Mouse (Mus musculus) liver, adult 2 months (tissue): Measurements from ENCODE around the gene Colgalt2. TPM values are rescaled to one million over a fixed set of nuclear protein-coding genes. Genes with fewer than 3 reads are reported as not detected.

ENCODE experiments used
- DNase-seq: peaks from one replicate; pipeline ENCODE4 v3.0.0-alpha.2; 2011; ENCODE audit warnings: low read depth, low spot score; ENCODE audit errors: extremely low read depth
- H3K27ac ChIP-seq: fragments of 200-500 bp; replicated peaks from 2 replicates; pipeline ENCODE4 v1.5.1; 2012; ENCODE audit warnings: low read depth, mild to moderate bottlenecking, control low read depth, inconsistent platforms, low read length; ENCODE audit not compliant: insufficient read depth
- H3K27me3 ChIP-seq: fragments of 200-500 bp; 2 replicates; pipeline ENCODE4 v1.6.1; 2012; ENCODE audit warnings: mild to moderate bottlenecking, moderate library complexity, low read length, inconsistent platforms; ENCODE audit not compliant: control insufficient read depth, insufficient read depth
- H3K36me3 ChIP-seq: fragments of 200-500 bp; 2 replicates; pipeline ENCODE4 v1.6.1; 2012; ENCODE audit warnings: low read length, inconsistent platforms; ENCODE audit not compliant: control insufficient read depth, insufficient read depth
- H3K4me1 ChIP-seq: fragments of 200-500 bp; 2 replicates; pipeline ENCODE4 v1.6.1; 2011; ENCODE audit warnings: low read length; ENCODE audit not compliant: control insufficient read depth, insufficient read depth
- H3K4me3 ChIP-seq: fragments of 200-500 bp; 2 replicates; pipeline ENCODE4 v1.5.1; 2011; ENCODE audit warnings: low read depth, mild to moderate bottlenecking, control low read depth, low read length, moderate library complexity; ENCODE audit not compliant: insufficient read depth
- H3K79me2 ChIP-seq: fragments of 200-500 bp; 2 replicates; pipeline ENCODE4 v1.6.1; 2012; ENCODE audit warnings: inconsistent platforms, mild to moderate bottlenecking, low read length, moderate library complexity; ENCODE audit not compliant: control insufficient read depth, insufficient read depth
- H3K9ac ChIP-seq: fragments of 200-500 bp; 2 replicates; pipeline ENCODE4 v1.6.1; 2012; ENCODE audit warnings: low read depth, mild to moderate bottlenecking, control low read depth, inconsistent platforms, low read length
- CTCF ChIP-seq: fragments of 200-500 bp; IDR thresholded peaks from 2 replicates; pipeline ENCODE4 v1.5.1; 2011; ENCODE audit warnings: low read depth, low read length, control low read depth
- POLR2A ChIP-seq: fragments of 200-500 bp; IDR thresholded peaks from 2 replicates; pipeline ENCODE4 v1.6.1; 2011; ENCODE audit warnings: low read length, control low read depth; ENCODE audit not compliant: insufficient read depth; ENCODE audit errors: extremely low read depth
- WGBS: fragments of 180-500 bp; shearing (Covaris S2); methylation state at CpG from one replicate; pipeline ENCODE4 v1.1.7; 2018; 5-methylcytosine and 5-hydroxymethylcytosine counted together
- polyA plus RNA-seq: library from polyadenylated mRNA; depleted of rRNA; stranded (reverse); fragments of >200 nt; gene quantifications from 2 replicates; pipeline ENCODE4 v1.2.3, GENCODE M21; 2012
- total RNA-seq: library from RNA; depleted of rRNA; stranded (reverse); fragments of >200 nt; gene quantifications from 2 replicates; pipeline ENCODE4 v1.2.3, GENCODE M21; 2014

Colgalt2 gene
- total and polyA plus RNA-seq, 2 experiments: 0.35 to 1.6 TPM

- DNase-seq: peak; percentile 81
- Histone ChIP-seq H3K79me2 (no peaks in the 10 kb centered on the region), H3K4me1 (peaks cover 7% of the 10 kb centered on the region; the same call in 1 of the 2 replicates), H3K27ac (peak overlapping the region; percentile 19), H3K9ac (no peak overlapping the region), H3K4me3 (no peak overlapping the region), H3K27me3 (no peaks in the 10 kb centered on the region), H3K36me3 (no peaks in the 10 kb centered on the region)
- 37% methylated on average over 1 of the region's 1 CpGs for WGBS
- TF ChIP-seq CTCF: no peak
- no peak for TF ChIP-seq POLR2A
Observed at GRCm38 (mm10) chr1:152398708-152399107, 922 bp upstream of the Colgalt2 start.

- Histone ChIP-seq H3K9ac (no peak overlapping the region), H3K4me1 (peaks cover 7% of the 10 kb centered on the region; the same call in 1 of the 2 replicates), H3K79me2 (no peaks in the 10 kb centered on the region), H3K36me3 (no peaks in the 10 kb centered on the region), H3K27ac (no peak overlapping the region), H3K27me3 (no peaks in the 10 kb centered on the region), H3K4me3 (peak overlapping the region; percentile 66; the same call in 1 of the 2 replicates)
- peak; percentile 30 for DNase-seq
- 22% methylated on average over 14 of the region's 14 CpGs for WGBS
- TF ChIP-seq CTCF (no peak), POLR2A (no peak)
Observed at GRCm38 (mm10) chr1:152400556-152401540, 1.2 kb downstream of the Colgalt2 start.

GRCm38 (mm10) chr1:152407021-152407946, 7.7 kb downstream of the Colgalt2 start:
- 65% methylated on average over 22 of the region's 22 CpGs for WGBS

GRCm38 (mm10) chr1:152409356-152409755, 9.7 kb downstream of the Colgalt2 start:
- no peak overlapping the region for H3K9ac ChIP-seq
- TF ChIP-seq POLR2A (no peak), CTCF (no peak)
- WGBS: 93% methylated on average over 4 of the region's 4 CpGs
- DNase-seq: no peak
- H3K79me2 ChIP-seq: no peaks in the 10 kb centered on the region
- no peaks in the 10 kb centered on the region for H3K36me3 ChIP-seq
- H3K4me1 ChIP-seq: peaks cover 3% of the 10 kb centered on the region; the same call in 1 of the 2 replicates
- no peak overlapping the region for H3K27ac ChIP-seq
- H3K27me3 ChIP-seq: no peaks in the 10 kb centered on the region
- H3K4me3 ChIP-seq: no peak overlapping the region

More at GRCm38 (mm10) chr1:152407021-152407946, 7.7 kb downstream of the Colgalt2 start:
- no peak overlapping the region for H3K27ac ChIP-seq
- H3K9ac ChIP-seq: no peak overlapping the region
- no peaks in the 10 kb centered on the region for H3K79me2 ChIP-seq
- DNase-seq: no peak
- H3K4me1 ChIP-seq: peaks cover 3% of the 10 kb centered on the region; the same call in 1 of the 2 replicates
- no peaks in the 10 kb centered on the region for H3K27me3 ChIP-seq
- H3K36me3 ChIP-seq: no peaks in the 10 kb centered on the region
- H3K4me3 ChIP-seq: no peak overlapping the region
- TF ChIP-seq POLR2A: no peak
- TF ChIP-seq CTCF: no peak

- Histone ChIP-seq H3K4me1 (peaks cover 3% of the 10 kb centered on the region; the same call in 1 of the 2 replicates), H3K4me3 (no peak overlapping the region), H3K9ac (no peak overlapping the region), H3K27ac (no peak overlapping the region), H3K79me2 (no peaks in the 10 kb centered on the region), H3K36me3 (no peaks in the 10 kb centered on the region), H3K27me3 (no peaks in the 10 kb centered on the region)
- peak; percentile 82 for DNase-seq
- 23% methylated on average over 3 of the region's 3 CpGs for WGBS
- TF ChIP-seq POLR2A (no peak), CTCF (no peak)
Observed at GRCm38 (mm10) chr1:152410657-152411056, 11.0 kb downstream of the Colgalt2 start.
